Mouse (Mus musculus) urinary bladder, postnatal 10 days (tissue): ENCODE data around the gene Gm10184.
"Not testable (repeated sequence)": the region's sequence is repeated elsewhere in the genome, so short reads cannot be mapped to it uniquely, and the experiment has no call there.

Experiments used
- DNase-seq: peaks from one replicate; pipeline ENCODE4 v3.0.0; 2022; ENCODE audit warnings: low spot score

Gene Gm10184

DNA sequence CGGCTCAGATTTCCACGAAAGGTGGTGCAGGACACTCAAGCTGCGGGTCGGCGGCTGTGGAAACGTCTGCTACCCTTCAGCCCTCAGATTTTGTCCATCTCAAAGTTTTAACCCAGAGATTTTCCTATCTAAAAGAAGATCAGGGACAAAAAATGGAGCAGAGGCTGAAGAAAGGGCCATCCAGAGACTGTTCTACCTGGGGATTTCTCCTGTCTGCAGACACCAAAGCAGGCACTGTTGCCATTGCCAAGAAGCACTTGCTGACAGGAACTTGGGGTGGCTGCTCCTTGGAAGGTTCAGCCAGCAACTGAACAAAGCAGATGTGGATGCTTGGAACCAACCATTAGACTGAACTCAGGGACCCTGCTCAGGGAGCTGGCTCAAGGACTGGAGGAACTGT is at the start of gene Gm10184:
TSS of gene Gm10184 (minus strand) at position 101 of the 400 bp plus-strand sequence.
- no peak for DNase-seq

DNA sequence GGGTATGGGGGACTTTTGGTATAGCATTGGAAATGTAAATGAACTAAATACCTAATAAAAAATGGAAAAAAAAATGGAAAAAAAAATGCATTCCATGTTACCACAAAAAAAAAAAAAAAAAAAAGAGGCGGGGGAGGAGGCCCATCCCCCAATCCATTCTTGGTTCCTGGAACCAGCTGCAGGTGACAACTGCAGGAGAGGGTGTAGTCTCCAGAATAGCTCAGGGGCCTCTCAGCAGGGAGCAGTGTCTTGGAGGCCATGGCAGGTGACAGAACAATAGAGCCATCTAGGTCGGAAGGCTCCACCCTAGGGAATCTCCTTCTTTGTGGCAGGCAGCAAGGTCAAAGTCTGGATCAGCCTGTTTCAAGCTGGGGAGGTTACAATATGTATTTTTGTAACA is 23.7 kb upstream of the Gm10184 start:
- DNase-seq: no peak

DNA sequence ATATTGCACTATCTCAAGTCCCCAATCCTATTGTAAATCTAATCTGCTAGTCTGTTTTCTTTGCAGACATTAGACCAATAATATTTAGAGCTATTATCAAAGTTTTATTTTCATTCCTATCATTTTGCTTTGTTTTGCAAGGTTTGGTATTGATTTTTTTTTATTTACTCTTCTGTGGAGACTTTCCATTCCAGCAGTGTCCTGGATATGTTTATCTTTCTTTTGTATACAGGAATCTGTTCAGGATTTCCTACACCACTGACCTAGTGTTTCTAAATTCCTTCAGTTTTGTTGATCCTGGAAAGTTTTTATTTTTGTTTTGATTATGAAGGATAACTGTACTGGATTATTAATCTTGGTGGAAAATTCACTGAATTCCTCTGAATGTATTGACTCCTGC is 2.6 kb downstream of the Gm10184 start:
- DNase-seq: no peak

DNA sequence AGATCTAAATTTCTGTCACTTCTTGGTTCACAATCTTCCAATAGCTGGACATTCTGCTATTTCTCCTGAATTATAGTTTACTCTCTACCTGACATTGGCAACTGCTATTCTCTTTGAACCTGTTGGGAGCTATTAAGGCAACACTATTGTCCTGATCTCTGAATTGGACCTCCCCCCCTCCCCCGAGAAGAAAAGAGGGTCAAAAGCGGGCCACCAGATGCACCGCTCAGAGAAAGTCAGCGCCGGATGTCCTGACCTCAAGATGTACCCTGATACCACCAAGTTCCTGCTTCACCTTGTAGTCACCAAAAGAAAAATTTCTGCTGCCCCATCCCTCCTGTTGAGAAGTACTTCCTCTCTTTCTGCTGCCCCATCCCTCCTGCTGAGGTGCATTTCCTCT is 5.5 kb downstream of the Gm10184 start:
- not testable (repeated sequence) for DNase-seq

DNA sequence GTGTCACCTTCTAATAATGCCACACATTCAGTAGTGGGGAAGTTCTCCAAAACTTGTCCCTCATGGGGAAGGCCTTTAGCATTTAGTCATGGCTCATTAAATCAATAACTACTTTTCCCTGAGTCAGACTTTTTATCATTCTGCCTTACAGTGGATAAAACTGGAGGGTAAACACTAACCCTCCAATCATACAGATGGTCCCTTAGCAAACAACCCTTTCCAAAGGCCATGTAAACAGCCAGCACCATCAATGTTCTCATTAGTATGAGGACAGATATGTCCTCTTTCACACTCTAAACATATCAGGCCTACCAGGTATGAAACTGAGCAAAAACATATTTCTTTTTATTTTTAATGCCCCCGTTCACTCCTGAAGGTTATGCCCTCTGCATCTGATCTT is 7.5 kb downstream of the Gm10184 start:
- DNase-seq: no peak

DNA sequence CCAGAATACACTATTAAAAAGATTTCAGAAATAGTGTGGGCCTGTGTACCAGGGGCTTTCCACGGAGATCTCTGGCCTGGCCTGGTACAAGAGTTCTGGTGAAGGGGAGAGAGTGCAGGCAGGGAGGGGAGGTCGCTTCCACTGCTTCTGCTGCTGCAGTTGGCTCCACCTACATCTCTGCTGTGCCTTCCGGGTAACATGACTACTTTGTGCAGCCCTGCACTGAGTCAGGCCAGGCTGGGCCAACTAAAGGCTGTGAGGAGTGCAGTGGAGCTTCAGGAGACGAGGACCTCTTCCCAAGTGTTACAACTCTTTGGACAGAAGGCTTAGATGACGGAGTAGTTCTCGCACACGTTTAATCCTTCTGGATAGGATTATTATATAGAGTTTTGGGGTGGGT is 9.6 kb downstream of the Gm10184 start:
- no peak for DNase-seq

DNA sequence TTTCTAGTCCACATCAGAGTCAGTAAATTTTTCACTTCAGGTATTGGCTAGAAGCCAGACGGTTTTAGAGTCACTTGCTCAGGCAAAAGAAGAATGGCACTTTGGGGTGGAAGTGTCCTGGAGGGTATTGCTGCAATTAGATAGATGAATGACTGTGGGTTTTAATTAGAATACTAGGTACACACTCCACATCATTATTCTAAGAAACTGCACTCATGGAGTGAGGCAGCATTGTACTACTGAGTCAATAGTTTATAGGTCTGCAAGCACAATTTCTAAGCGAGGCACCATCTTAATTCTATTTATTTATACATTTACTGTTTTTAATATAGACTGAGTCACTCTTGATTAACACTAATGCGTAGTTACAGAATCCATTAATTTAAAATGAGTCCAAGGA is 10.4 kb downstream of the Gm10184 start:
- DNase-seq: no peak

DNA sequence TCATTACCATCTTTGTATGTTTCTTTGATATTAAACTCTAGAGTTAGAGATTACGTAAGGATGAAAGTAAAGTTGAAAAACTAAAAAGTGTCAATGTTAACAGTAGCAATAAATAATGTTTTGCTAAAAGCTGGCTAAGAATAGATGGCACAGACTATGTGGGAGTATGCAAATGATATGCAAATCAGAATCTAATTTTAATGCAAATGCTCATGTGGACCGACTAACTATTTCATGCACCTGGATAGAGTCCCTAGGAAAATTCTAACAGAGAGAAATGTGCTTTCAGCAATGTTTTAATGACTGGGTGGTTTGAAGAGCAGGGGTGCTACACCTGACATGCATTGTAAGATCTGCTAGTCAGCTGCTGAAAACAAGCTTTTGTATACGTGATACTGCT is 45.3 kb downstream of the Gm10184 start:
- DNase-seq: no peak
